Mouse (Mus musculus): ENCODE measurements around the gene Hoxa6.

Gene Hoxa6

GRCm38 (mm10) chr6:52208072-52208867 lies at the start of gene Hoxa6:
Hoxa6 (minus strand) TSS chr6:52208722.
- no peak for DNase-seq (ENCODE audit: low spot score in 2 of 2)

GRCm38 (mm10) chr6:52256956-52257355 lies 48.4 kb upstream of the Hoxa6 start:
- peak; percentile 24 to 78 for DNase-seq (ENCODE audit: low spot score in 2 of 2)

GRCm38 (mm10) chr6:52253511-52254500 lies 45.3 kb upstream of the Hoxa6 start:
- no peak for DNase-seq (ENCODE audit: low spot score in 2 of 2)

GRCm38 (mm10) chr6:52252775-52253376 lies 44.4 kb upstream of the Hoxa6 start:
- DNase-seq (ENCODE audit: low spot score in 2 of 2) = no peak

GRCm38 (mm10) chr6:52252016-52252774 lies 43.7 kb upstream of the Hoxa6 start:
- no peak for DNase-seq (ENCODE audit: low spot score in 2 of 2)

GRCm38 (mm10) chr6:52251177-52251879 lies 42.8 kb upstream of the Hoxa6 start:
- DNase-seq (ENCODE audit: low spot score in 2 of 2) = no peak

GRCm38 (mm10) chr6:52249826-52250225 lies 41.3 kb upstream of the Hoxa6 start:
- no peak for DNase-seq (ENCODE audit: low spot score in 2 of 2)

- DNase-seq (ENCODE audit: low spot score in 2 of 2) = no peak
Observed at GRCm38 (mm10) chr6:52249415-52249738, 40.9 kb upstream of the Hoxa6 start.

GRCm38 (mm10) chr6:52248638-52249414 lies 40.3 kb upstream of the Hoxa6 start:
- no peak for DNase-seq (ENCODE audit: low spot score in 2 of 2)

- DNase-seq (ENCODE audit: low spot score in 2 of 2) = no peak
Observed at GRCm38 (mm10) chr6:52247766-52248637, 39.5 kb upstream of the Hoxa6 start.

GRCm38 (mm10) chr6:52246916-52247315 lies 38.4 kb upstream of the Hoxa6 start:
- DNase-seq (ENCODE audit: low spot score in 2 of 2) = no peak

- DNase-seq (ENCODE audit: low spot score in 2 of 2) = no peak
Observed at GRCm38 (mm10) chr6:52246403-52246803, 37.9 kb upstream of the Hoxa6 start.

- no peak for DNase-seq (ENCODE audit: low spot score in 2 of 2)
Observed at GRCm38 (mm10) chr6:52245757-52246142, 37.2 kb upstream of the Hoxa6 start, which contains the start of gene Hoxa11. Hoxa11 (minus strand) TSS chr6:52245810.

- no peak for DNase-seq (ENCODE audit: low spot score in 2 of 2)
Observed at GRCm38 (mm10) chr6:52245040-52245756, 36.7 kb upstream of the Hoxa6 start.

GRCm38 (mm10) chr6:52244471-52245039 lies 36.0 kb upstream of the Hoxa6 start:
- no peak for DNase-seq (ENCODE audit: low spot score in 2 of 2)

GRCm38 (mm10) chr6:52243681-52244121 lies 35.2 kb upstream of the Hoxa6 start:
- DNase-seq (ENCODE audit: low spot score in 2 of 2) = no peak

- DNase-seq (ENCODE audit: low spot score in 2 of 2) = no peak
Observed at GRCm38 (mm10) chr6:52242801-52243332, 34.3 kb upstream of the Hoxa6 start.
